ENCODE assay signal across 7 mouse cellular contexts in genomic region chr2:164967761-164968440, GRCm38 (mm10). TPM values are rescaled to one million over a fixed set of nuclear protein-coding genes. Genes with fewer than 3 reads are reported as not detected.
A peak's percentile ranks its signal among the peaks of the same experiment; 100 is the strongest.
DNase-seq lines count a peak whose midpoint lies in the region; TF ChIP-seq lines count a peak whose summit lies in the region.

No protein-coding gene starts in this region.

- H3K4me3 ChIP-seq in cerebellum, adult 2 months (replicated peaks; ENCODE audit: insufficient read depth, low read depth, low read length): peak overlapping the region; percentile 90

- peak overlapping the region; percentile 97 for H3K27ac ChIP-seq in cerebellum, adult 2 months (ENCODE audit: insufficient read depth, low read length)

- intact Hi-C loops in left cerebral cortex, postnatal 4 days (cut with DNase I): no loop called here

- H3K27me3 ChIP-seq in cerebellum, adult 2 months (ENCODE audit: control insufficient read depth, insufficient read depth, low read length): no peaks in the 10 kb centered on the region

- peaks cover 12% of the 10 kb centered on the region for H3K4me1 ChIP-seq in cerebellum, adult 2 months (ENCODE audit: control insufficient read depth, insufficient read depth, low read length)

- under 1% methylated on average over 65 of the region's 65 CpGs for WGBS in cerebellum, adult 2 months

- no peak for TF ChIP-seq CTCF in brain, embryonic 14.5 days (IDR thresholded peaks at IDR 0.05; ENCODE audit: borderline replicate concordance, extremely low read depth, insufficient read depth, insufficient read length)
- no peak for TF ChIP-seq CTCF in cerebellum, adult 2 months (IDR thresholded peaks at IDR 0.05; ENCODE audit: borderline replicate concordance, insufficient read depth, low read depth, low read length)

- DNase-seq in brain, embryonic 14.5 days (ENCODE audit: low read depth): peak; percentile 88
- peak; percentile 90 to 91 for DNase-seq in cerebellum, adult 2 months
- peak; percentile 77 to 84 for DNase-seq in frontal cortex, postnatal 36 days (ENCODE audit: low spot score in 2 of 2)
- peak; percentile 59 for DNase-seq in left cerebral cortex, postnatal 4 days
- peak; percentile 46 for DNase-seq in retina, embryonic 14.5 days (ENCODE audit: low spot score)
- no peak for DNase-seq in adrenal gland, adult 18-20 months (ENCODE audit: low spot score in 2 of 2)
- no peak for DNase-seq in urinary bladder, postnatal 4 days (ENCODE audit: low spot score in 2 of 2)

- TF ChIP-seq POLR2A in brain, embryonic 14.5 days (IDR thresholded peaks at IDR 0.05; ENCODE audit: borderline replicate concordance, extremely low read depth, insufficient read depth, insufficient read length, poor library complexity, severe bottlenecking): no peak
- TF ChIP-seq POLR2A in cerebellum, adult 2 months (IDR thresholded peaks at IDR 0.05; ENCODE audit: borderline replicate concordance, insufficient read depth, low read length): peak; percentile 71

RNA-seq across cellular contexts. Expression of gene Slc12a5, which starts 7.3 kb away (rescaled TPM):
- polyA plus RNA-seq in brain, embryonic 14.5 days (2012; rRNA removed): 80.5 and 110 TPM in 2 replicates
- 386 and 396 TPM in 2 replicates for polyA plus RNA-seq in cerebellum, adult 2 months (2012; rRNA removed)
- 100 to 1,000 TPM; 158 to 181 TPM for total RNA-seq in left cerebral cortex, postnatal 4 days (2021)
- 1 to 10 TPM; 5.2 to 9.0 TPM for total RNA-seq in adrenal gland, adult 18-20 months (2021)

RNA-seq across cellular contexts. Expression of gene Mmp9, which starts 27.3 kb away (rescaled TPM):
- polyA plus RNA-seq in brain, embryonic 14.5 days (2012; rRNA removed): 19.5 and 32.8 TPM in 2 replicates
- polyA plus RNA-seq in cerebellum, adult 2 months (2012; rRNA removed): 3.3 and 3.7 TPM in 2 replicates
- total RNA-seq in left cerebral cortex, postnatal 4 days (2021): 1 to 10 TPM; 2.1 to 2.3 TPM
- total RNA-seq in adrenal gland, adult 18-20 months (2021): 1 to 10 TPM in 1 of 2 experiments, under 1 TPM in 1; 0.89 to 2.7 TPM

RNA-seq across cellular contexts. Expression of gene Zfp335, which starts 56.3 kb away (rescaled TPM):
- polyA plus RNA-seq in brain, embryonic 14.5 days (2012; rRNA removed): 43.2 and 47.0 TPM in 2 replicates
- 32.0 and 34.7 TPM in 2 replicates for polyA plus RNA-seq in cerebellum, adult 2 months (2012; rRNA removed)
- 10 to 100 TPM; 30.0 to 31.2 TPM for total RNA-seq in left cerebral cortex, postnatal 4 days (2021)
- 10 to 100 TPM; 20.9 to 22.4 TPM for total RNA-seq in adrenal gland, adult 18-20 months (2021)

Comparison
In these comparisons a context has a peak if more than half of its experiments do, and no peak if none do; other contexts are left out.
1. DNase-seq: peak in brain, embryonic 14.5 days (single experiment), cerebellum, adult 2 months (2 of 2), frontal cortex, postnatal 36 days (2 of 2), left cerebral cortex, postnatal 4 days (single experiment) and retina, embryonic 14.5 days (single experiment); none in adrenal gland, adult 18-20 months (0 of 2) and urinary bladder, postnatal 4 days (0 of 2).
2. RNA of gene Slc12a5, which starts 7.3 kb away (total RNA-seq): 158 to 181 TPM in left cerebral cortex, postnatal 4 days; 5.2 to 9.0 TPM in adrenal gland, adult 18-20 months; every median in the first group is over 10 times any median in the second.